Mouse (Mus musculus) ES-E14 (cell line): Measurements from ENCODE around the gene Ccdc183. TPM values are rescaled to one million over a fixed set of nuclear protein-coding genes. Genes with fewer than 3 reads are reported as not detected.

Experiments
- DNase-seq: peaks from one replicate; pipeline ENCODE4 v3.0.0-alpha.2; 2013; ENCODE audit warnings: low read depth, low spot score
- H3K27ac ChIP-seq: 2 replicates; pipeline ENCODE4 v1.5.1; 2012; ENCODE audit warnings: low read depth, mild to moderate bottlenecking, low read length, moderate library complexity, mixed read lengths; ENCODE audit not compliant: poor library complexity, insufficient read depth, severe bottlenecking
- H3K36me3 ChIP-seq: 2 replicates; pipeline ENCODE4 v1.6.1; 2012; ENCODE audit warnings: mild to moderate bottlenecking, low read length, moderate library complexity, mixed read lengths; ENCODE audit not compliant: control insufficient read depth, poor library complexity, insufficient read depth, severe bottlenecking
- H3K4me1 ChIP-seq, 2 experiments: fragments of 150-350 bp in 1 of 2; sonication (generic) in 1 of 2; 2 replicates each; pipeline ENCODE4 v1.6.1; 2012; ENCODE audit warnings: low read length in 2 of 2, mild to moderate bottlenecking in 1 of 2, mixed read lengths in 1 of 2; ENCODE audit not compliant: control insufficient read depth in 2 of 2, insufficient read depth in 2 of 2, poor library complexity in 1 of 2
- H3K4me3 ChIP-seq, 2 experiments: fragments of 150-350 bp in 1 of 2; sonication (generic) in 1 of 2; 2 replicates each; pipeline ENCODE4 v1.5.1; 2012; ENCODE audit warnings: low read length in 2 of 2, low read depth in 1 of 2, mild to moderate bottlenecking in 1 of 2, mixed read lengths in 1 of 2; ENCODE audit not compliant: insufficient read depth in 1 of 2, poor library complexity in 1 of 2, severe bottlenecking in 1 of 2
- H3K9ac ChIP-seq: 2 replicates; pipeline ENCODE4 v1.6.1; 2012; ENCODE audit warnings: low read depth, mild to moderate bottlenecking, low read length, mixed read lengths; ENCODE audit not compliant: poor library complexity, insufficient read depth, severe bottlenecking
- H3K9me3 ChIP-seq: fragments of 150-350 bp; sonication (generic); 2 replicates; pipeline ENCODE4 v1.6.1; 2012; ENCODE audit warnings: low read depth, mild to moderate bottlenecking, low read length; ENCODE audit not compliant: control insufficient read depth, insufficient read depth
- CHD2 ChIP-seq: IDR thresholded peaks from 2 replicates; pipeline ENCODE4 v1.6.1; 2014; ENCODE audit warnings: mild to moderate bottlenecking, low read depth, low read length, inconsistent platforms
- HCFC1 ChIP-seq: IDR thresholded peaks from 2 replicates; pipeline ENCODE4 v1.6.1; 2012; ENCODE audit warnings: low read length, inconsistent platforms, borderline replicate concordance; ENCODE audit not compliant: insufficient read depth
- MAFK ChIP-seq: IDR thresholded peaks from 2 replicates; pipeline ENCODE4 v1.6.1; 2014; ENCODE audit warnings: mild to moderate bottlenecking, low read depth, low read length, inconsistent platforms; ENCODE audit not compliant: insufficient read depth
- ZC3H11A ChIP-seq: IDR thresholded peaks from 2 replicates; pipeline ENCODE4 v1.6.1; 2012; ENCODE audit warnings: low read depth, mild to moderate bottlenecking, inconsistent platforms, low read length, borderline replicate concordance
- ZNF384 ChIP-seq: IDR thresholded peaks from 2 replicates; pipeline ENCODE4 v1.6.1; 2012; ENCODE audit warnings: low read depth, low read length, inconsistent platforms
- in situ Hi-C, 2 experiments: fragments of 600-800 bp; cut with MboI; formaldehyde crosslinking; loops; one replicate each; pipeline ENCODE4 v1.15.1; 2025; ENCODE audit warnings: low sequenced_read_pairs in 2 of 2, inconsistent platforms in 1 of 2; ENCODE audit not compliant: unreplicated experiment in 2 of 2
- total RNA-seq: library from RNA; depleted of rRNA; stranded (reverse); fragments of 300-350 nt; gene quantifications from 2 replicates; pipeline ENCODE4 v1.2.3, GENCODE M21; 2012; rRNA removed

Ccdc183 gene
- total RNA-seq, 1 experiment = 0.04 TPM

DNA sequence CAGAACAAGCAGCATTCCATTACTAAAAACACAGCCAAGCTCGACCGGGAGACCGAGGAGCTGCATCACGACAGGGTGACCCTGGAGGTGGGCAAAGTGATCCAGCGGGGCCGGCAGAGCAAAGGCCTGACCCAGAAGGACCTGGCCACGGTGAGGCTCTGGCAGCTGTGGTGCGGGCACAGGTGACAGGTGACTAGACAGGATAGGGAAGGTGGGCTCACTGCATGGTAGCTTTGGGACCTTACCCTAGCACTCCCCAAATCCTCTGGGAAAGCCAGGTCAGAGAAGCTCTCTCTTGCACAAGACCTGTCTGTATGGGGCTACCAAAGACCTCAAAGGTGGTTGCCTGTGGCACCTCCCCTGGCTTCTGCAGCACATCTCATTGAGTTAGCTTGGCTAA, 56.9 kb downstream of the Ccdc183 start:
- Histone ChIP-seq H3K4me1 (peaks cover 4% of the 10 kb centered on the region in 2 experiments; a peak in 2 of 4 replicates), H3K9ac (no peak overlapping the region), H3K27ac (no peak overlapping the region), H3K9me3 (no peaks in the 10 kb centered on the region), H3K4me3 (no peak overlapping the region), H3K36me3 (peaks cover 38% of the 10 kb centered on the region)
- TF ChIP-seq ZC3H11A (no peak), ZNF384 (no peak), MAFK (no peak), HCFC1 (no peak), CHD2 (no peak)
- DNase-seq = no peak
- in situ Hi-C loops = no loop called here

- Histone ChIP-seq H3K9ac (no peak overlapping the region), H3K36me3 (peaks cover 33% of the 10 kb centered on the region), H3K4me3 (no peak overlapping the region; a peak in 1 of 4 replicates), H3K27ac (no peak overlapping the region), H3K9me3 (no peaks in the 10 kb centered on the region), H3K4me1 (peaks cover 4% of the 10 kb centered on the region in 2 experiments; a peak in 2 of 4 replicates)
- no peak for DNase-seq
- in situ Hi-C loops = no loop called here
- TF ChIP-seq HCFC1 = no peak
- TF ChIP-seq ZC3H11A = no peak
- no peak for TF ChIP-seq ZNF384
- no peak for TF ChIP-seq MAFK
- TF ChIP-seq CHD2 = no peak
Measured at GRCm38 (mm10) chr2:25558774-25559173, 58.7 kb downstream of the Ccdc183 start.

Other genes with a start within 250 kb of the Ccdc183 start
- gene Sapcd2, start 245.4 kb downstream of the Ccdc183 start, total RNA-seq = 34.4 and 53.8 TPM in 2 replicates
- 0.76 and 2.4 TPM in 2 replicates for gene Entpd2, start 221.8 kb downstream of the Ccdc183 start, total RNA-seq
- 28.3 and 43.8 TPM in 2 replicates for gene Npdc1, start 218.3 kb downstream of the Ccdc183 start, total RNA-seq
- gene Fut7, start 194.4 kb downstream of the Ccdc183 start, total RNA-seq = 0.37 TPM in 1 of 2 replicates, not detected in the other
- gene Abca2, start 189.0 kb downstream of the Ccdc183 start, total RNA-seq = 12.6 and 21.9 TPM in 2 replicates
- gene Clic3, start 160.8 kb downstream of the Ccdc183 start, total RNA-seq = 0.32 and 1.5 TPM in 2 replicates
- gene Paxx, start 156.6 kb downstream of the Ccdc183 start, total RNA-seq = 4.8 and 7.2 TPM in 2 replicates
- 0.98 and 1.3 TPM in 2 replicates for gene Ptgds, start 147.6 kb downstream of the Ccdc183 start, total RNA-seq
- gene Lcn12, start 123.8 kb downstream of the Ccdc183 start, total RNA-seq = not detected in 2 replicates
- 24.5 and 33.3 TPM in 2 replicates for gene Fbxw5, start 116.9 kb downstream of the Ccdc183 start, total RNA-seq
- 2.1 and 4.7 TPM in 2 replicates for gene C8g, start 116.0 kb downstream of the Ccdc183 start, total RNA-seq
- gene Traf2, start 70.7 kb downstream of the Ccdc183 start, total RNA-seq = 7.9 and 9.1 TPM in 2 replicates
- 142 and 179 TPM in 2 replicates for gene Edf1, start 59.8 kb downstream of the Ccdc183 start, total RNA-seq
- gene Mamdc4, start 42.8 kb downstream of the Ccdc183 start, total RNA-seq = 4.1 and 9.7 TPM in 2 replicates
- gene Phpt1, start 42.5 kb downstream of the Ccdc183 start, total RNA-seq = 29.9 and 39.4 TPM in 2 replicates
- 0.36 and 1.2 TPM in 2 replicates for gene Ajm1, start 35.9 kb downstream of the Ccdc183 start, total RNA-seq
- gene Rabl6, start 9.2 kb downstream of the Ccdc183 start, total RNA-seq = 45.8 and 62.1 TPM in 2 replicates
- gene Tmem141, start 4.3 kb upstream of the Ccdc183 start, total RNA-seq = 6.7 and 10.9 TPM in 2 replicates
- not detected in 2 replicates for gene Fcna, start 10.4 kb upstream of the Ccdc183 start, total RNA-seq
- gene Lcn8, start 35.4 kb upstream of the Ccdc183 start, total RNA-seq = not detected in 2 replicates
- gene Lcn5, start 40.3 kb upstream of the Ccdc183 start, total RNA-seq = not detected in 2 replicates
- not detected in 2 replicates for gene Lcn6, start 59.1 kb upstream of the Ccdc183 start, total RNA-seq
- gene Lcn10, start 65.0 kb upstream of the Ccdc183 start, total RNA-seq = not detected in 2 replicates
- not detected in 2 replicates for gene Obp2a, start 82.4 kb upstream of the Ccdc183 start, total RNA-seq
- gene Bmyc, start 89.1 kb upstream of the Ccdc183 start, total RNA-seq = 8.2 and 13.0 TPM in 2 replicates
- gene Obp2b, start 119.3 kb upstream of the Ccdc183 start, total RNA-seq = not detected in 2 replicates
- not detected in 2 replicates for gene Lcn3, start 147.9 kb upstream of the Ccdc183 start, total RNA-seq
- gene Lcn11, start 159.3 kb upstream of the Ccdc183 start, total RNA-seq = not detected in 2 replicates
- not detected in 2 replicates for gene Gm13539, start 164.6 kb upstream of the Ccdc183 start, total RNA-seq
- not detected in 2 replicates for gene Glt6d1, start 198.2 kb upstream of the Ccdc183 start, total RNA-seq
- not detected in 2 replicates for gene Lcn9, start 205.5 kb upstream of the Ccdc183 start, total RNA-seq
- gene Sohlh1, start 229.6 kb upstream of the Ccdc183 start, total RNA-seq = 0.16 and 0.22 TPM in 2 replicates
- gene Kcnt1, start 246.1 kb upstream of the Ccdc183 start, total RNA-seq = 2.0 and 3.0 TPM in 2 replicates